Mouse (Mus musculus): ENCODE data around the gene Ncs1. TPM values are rescaled to one million over a fixed set of nuclear protein-coding genes. Genes with fewer than 3 reads are reported as not detected.

Ncs1 gene
- total RNA-seq, 2 experiments from 2014 or later, result 236 to 243 TPM

DNA sequence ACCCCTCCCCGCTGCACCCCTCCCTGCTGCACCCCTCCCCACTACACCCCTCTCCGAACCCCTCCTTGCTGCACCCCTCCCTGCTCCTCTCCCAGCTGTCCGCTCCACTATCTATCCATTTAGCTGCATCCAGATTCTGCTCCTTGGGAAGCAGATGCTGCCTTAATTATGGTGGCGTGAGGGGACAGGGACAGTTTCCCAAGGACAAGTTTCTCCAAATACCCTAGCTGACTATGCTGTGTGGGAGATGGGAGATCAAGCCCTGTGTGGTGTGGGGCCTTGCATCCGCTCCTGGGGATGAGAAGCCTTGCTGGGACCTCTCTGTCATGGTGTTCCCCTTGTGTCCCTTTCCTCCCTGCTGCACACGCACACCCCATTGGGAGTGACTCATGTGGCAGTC, 29.4 kb downstream of the Ncs1 start:
- no peak for DNase-seq (ENCODE audit: low spot score in 2 of 2)

DNA sequence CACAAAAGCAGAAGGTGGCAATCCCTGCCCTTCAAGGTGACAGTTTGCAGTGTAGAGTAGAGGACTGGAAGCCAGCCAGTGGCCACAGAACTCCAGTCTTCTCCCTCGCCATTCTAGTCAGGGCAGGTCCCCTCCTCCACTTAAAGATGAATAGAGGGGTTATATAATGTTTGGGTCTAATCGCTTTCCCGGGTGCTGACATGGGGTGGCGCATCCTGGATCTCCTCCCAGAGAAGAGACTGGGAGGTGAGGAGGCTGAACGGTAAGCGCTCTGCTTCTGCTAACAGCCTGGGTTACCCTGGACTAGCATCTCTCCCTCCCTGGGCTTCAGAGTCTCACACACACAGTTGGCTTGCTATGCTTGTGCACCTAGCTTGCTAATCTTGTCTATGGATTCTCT, 32.2 kb downstream of the Ncs1 start:
- DNase-seq (ENCODE audit: low spot score in 2 of 2), result peak in 1 of 2 experiments; percentile 51

DNA sequence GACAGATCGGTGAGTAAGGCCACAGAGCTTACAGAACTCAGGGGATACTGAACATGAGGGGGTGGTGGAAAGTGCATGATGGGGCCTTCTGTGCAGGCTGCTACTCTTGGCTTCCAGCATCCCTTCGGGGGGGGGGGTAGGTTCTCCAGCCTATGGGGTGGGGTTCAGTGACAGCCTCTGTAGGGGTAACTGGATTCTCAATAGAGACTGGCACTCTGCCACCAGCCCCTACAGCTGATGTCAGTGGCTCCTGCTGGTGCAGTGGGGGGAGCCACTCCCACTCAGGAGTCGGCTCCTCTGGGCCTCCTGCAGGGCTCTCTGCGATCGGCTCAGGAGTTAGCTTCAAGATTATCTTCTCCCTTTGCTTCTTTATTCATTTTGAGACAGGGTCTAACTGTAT, 32.9 kb downstream of the Ncs1 start:
- no peak for DNase-seq (ENCODE audit: low spot score in 2 of 2)

DNA sequence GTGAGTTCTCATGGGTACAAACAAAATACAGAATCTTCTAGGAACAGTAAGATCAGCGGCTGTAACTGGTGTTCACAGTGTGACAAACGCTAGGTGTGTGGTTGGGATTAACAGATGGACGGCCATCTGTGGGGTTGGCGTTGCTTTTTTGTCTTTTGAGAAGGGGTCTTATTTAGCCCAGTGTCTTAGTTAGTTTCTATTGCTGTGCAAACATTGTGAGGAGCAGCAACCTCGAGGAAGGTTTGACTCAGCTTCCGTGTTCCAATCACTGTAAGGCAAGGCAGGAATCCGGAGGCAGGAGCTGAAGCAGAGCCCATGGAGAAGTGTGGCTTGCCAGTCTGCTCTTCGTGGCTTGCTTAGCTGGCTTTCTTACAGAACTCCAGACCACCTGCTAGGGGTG, 35.5 kb downstream of the Ncs1 start:
- DNase-seq (ENCODE audit: low spot score in 2 of 2), result peak in 1 of 2 experiments; percentile 36

DNA sequence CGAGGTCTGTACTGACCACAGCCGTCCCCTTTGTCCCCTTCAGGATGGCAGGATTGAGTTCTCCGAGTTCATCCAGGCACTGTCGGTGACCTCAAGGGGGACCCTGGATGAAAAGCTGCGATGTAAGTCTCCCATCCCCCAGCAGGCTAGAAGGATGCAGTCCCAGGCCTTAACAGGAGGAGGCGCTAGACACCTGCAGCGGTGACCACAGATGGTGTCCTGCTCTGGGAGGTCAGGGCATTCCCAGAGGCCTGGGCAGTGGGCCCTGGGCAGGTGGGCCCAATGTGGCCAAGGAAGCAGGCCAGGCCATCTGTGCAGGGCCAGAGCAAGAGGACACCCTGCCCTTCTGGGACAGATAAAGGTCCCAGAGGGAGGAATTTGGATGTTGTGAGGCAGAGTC, 36.6 kb downstream of the Ncs1 start:
- DNase-seq (ENCODE audit: low spot score in 2 of 2), result no peak

DNA sequence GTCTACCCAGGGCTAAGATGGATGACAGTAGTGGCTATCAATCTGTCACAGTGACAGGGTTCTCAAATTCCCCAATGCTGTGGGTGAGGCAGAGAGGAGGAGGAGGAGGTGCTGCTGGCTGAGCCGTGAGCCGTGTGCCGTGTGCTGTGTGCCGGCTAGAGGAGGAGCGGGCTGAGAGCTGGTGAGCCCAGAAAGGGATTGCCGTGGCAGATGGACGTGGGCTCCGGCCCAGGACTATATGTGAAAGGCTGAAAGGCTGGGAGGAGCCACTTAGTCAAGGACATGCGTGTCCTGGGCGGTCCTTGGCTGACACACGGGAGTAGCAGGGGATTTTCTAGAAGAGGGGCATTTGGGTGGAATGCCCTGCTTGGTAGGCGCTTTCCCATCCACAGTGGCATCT, 37.3 kb downstream of the Ncs1 start:
- DNase-seq (ENCODE audit: low spot score in 2 of 2), result peak; percentile 42 to 54

DNA sequence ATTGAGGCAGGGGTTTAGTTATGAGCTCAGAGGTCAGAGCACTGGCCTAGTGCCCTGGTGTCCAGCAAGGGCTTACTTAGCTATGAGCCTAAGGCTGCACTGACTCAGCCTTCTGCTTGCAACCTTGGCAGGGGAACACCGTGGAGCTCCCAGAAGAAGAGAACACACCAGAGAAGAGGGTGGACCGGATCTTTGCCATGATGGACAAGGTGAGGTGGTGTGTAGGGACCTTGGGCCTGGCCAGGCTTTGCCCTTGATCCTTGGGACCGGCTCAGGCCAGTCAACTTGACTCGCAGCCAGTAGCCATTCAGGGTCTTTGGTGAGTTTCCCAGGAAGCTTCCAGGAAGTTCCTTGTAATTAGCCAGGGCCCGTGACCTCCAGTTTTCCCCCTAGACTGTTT, 38.9 kb downstream of the Ncs1 start:
- DNase-seq (ENCODE audit: low spot score in 2 of 2), result no peak

DNA sequence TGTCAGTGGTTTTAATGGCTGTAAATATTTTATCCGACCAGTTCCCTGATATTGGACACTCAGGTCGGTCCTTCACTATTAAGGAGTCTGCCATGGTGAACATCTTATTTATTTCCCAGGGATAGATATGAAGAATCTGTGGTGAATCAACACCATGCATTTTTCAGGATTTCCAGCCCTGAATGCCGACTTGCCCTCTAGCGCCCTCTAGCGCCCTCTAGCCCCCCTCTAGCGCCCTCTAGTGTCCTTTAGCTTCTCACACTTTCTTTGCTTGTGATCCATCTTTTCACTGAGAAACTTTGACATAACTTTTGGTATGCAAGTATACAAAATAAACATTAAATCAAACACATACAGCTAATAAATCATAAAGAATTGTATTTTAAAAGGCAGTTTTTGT, 45.8 kb downstream of the Ncs1 start:
- DNase-seq (ENCODE audit: low spot score in 2 of 2), result peak; percentile 66 to 67

DNA sequence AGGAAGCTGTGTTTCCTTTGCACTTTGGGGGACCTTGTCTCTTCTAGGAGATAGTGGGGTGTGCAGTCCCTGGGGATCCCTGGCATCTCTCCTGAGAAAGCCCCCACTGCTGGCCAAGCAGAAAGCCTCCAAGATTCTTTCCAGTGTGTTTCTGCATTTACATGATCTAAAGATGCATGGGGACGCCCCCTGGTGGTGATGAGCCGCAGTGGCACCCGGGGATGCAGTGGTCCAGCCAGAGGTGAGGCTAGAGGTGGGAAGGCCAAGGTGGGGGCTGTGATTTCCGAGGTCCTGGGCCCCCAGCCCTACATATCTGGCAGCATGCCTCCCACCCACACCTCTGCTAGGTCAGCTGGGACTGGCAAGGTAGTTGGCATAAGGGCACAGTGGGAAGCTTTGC, 49.4 kb downstream of the Ncs1 start:
- peak; percentile 76 to 85 for DNase-seq (ENCODE audit: low spot score in 2 of 2)

DNA sequence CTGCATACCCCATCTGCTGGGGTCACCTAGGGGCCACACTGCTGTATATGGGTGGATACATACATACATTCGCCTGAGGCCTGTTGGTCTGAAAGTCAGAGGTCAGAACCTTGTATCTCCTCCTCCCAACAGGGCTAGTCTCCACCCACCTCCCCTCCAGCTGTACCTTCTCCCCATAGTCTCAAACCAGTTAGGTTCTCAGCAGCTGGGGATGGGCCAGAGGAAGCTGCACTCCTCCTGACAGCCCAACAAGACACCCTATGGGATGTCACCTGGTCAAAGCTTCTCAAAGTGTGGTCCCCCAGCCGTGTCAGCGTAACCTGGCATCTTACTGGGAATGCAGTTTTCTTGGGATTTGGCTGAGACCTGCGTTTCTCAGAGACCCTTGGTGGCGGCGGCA, 50.8 kb downstream of the Ncs1 start:
- DNase-seq (ENCODE audit: low spot score in 2 of 2), result no peak

DNA sequence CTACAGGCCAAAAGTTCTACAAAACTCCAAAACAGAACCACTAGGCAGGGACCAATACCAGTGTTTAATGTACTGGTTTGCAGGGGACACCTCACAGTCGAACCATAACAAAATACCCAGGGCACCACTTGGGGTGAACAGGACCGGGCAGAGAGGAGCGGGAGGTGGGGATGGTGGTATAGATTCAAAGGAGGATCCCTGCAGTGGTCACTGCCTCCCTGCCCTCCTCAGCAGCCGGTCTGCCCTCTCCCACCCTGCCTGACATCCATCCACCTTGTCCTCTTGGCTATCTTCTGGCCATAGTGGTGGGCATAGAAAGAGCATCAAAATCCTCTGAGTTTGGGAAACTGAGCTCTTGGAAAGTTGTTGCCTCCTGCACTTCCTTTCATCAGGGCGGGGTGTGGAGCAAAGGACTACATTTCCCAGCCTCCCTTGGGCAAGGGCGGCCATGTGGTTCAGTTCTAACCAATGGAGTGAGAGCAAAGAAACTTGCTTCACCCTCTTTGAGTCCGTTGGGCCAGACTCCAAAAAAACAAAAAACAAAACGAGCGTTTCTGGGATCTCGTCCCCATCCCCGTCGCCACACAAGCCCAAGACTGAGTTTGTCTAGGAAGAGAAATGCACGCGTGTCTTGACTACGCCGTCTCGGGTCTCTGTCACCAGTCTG, 52.1 kb downstream of the Ncs1 start:
- peak; percentile 43 to 60 for DNase-seq (ENCODE audit: low spot score in 2 of 2)

DNA sequence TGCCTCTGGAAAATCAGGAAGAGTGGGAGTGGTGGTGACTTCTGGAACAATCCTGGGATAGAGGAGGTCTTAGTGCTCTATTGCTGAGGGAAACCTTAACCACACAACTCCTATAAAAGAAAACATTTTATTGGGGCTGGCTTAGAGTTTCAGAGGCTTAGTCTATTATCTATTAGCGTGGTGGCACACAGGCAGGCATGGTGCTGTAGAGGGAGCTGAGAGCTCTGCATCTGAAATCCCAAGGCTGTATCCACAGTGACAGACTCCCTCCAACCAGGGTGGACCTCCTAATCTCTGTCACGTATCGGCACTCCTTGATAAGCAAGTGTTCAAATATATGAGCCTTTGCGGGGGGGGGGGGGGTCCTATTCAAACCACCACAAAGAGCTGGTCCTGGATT, 53.2 kb downstream of the Ncs1 start:
- DNase-seq (ENCODE audit: low spot score in 2 of 2), result no peak

DNA sequence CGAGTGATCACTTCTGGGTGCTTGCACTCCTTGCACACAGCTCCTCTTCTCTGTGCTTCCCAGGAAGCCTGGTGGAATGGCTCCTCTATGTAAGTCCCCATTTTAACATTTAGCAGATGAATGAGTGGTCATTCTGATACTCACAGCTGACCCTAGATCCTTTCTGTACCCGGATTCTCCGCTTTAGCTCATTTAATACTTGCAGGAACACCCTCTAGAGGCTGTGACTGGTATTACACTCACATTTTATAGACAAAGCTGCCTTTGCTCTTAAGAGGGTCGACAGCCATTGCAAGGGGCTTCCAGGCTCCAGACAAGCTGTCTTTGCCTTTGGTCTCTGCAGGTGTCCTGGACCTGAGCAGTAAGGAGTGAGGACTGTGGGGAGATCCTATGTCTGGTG, 53.6 kb downstream of the Ncs1 start:
- no peak for DNase-seq (ENCODE audit: low spot score in 2 of 2)

DNA sequence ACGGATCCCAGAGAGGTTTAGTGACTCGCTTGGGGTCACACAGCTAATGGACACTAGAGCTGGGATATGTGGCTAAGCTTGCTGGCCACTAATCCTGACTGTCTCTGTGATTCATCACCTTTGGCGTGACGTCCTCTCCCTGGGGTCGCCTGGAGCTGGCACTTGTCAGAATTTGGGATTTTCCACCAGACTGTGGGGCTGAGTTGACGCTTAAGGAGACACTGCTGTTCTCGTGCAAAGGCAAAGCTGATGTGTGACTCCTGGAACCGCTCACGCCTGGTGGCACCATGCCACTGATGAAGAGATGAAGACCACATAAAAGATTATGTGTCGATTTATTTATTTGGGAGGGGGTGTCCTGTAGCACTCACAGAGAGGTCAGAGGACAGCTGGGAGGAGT, 54.4 kb downstream of the Ncs1 start:
- DNase-seq (ENCODE audit: low spot score in 2 of 2), result no peak

DNA sequence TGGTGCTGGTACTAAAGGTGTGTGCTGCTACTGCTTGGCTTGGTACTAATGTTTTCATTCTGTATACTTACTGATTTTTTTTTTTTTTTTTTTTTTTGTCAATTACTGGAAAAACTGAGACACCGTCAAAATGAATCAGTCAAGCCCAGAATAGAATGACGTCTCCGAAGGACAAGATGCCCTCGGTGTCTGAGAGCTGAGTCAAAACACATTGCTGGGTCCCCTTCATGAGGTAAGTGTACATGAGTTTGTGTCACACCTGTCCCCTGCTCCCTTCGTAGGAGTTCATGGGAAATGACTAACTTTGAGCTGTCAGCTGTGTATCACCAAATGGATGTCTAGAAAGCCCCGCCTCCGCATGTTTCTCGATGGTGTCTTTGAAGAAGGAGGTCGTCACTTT, 57.6 kb downstream of the Ncs1 start:
- no peak for DNase-seq (ENCODE audit: low spot score in 2 of 2)

DNA sequence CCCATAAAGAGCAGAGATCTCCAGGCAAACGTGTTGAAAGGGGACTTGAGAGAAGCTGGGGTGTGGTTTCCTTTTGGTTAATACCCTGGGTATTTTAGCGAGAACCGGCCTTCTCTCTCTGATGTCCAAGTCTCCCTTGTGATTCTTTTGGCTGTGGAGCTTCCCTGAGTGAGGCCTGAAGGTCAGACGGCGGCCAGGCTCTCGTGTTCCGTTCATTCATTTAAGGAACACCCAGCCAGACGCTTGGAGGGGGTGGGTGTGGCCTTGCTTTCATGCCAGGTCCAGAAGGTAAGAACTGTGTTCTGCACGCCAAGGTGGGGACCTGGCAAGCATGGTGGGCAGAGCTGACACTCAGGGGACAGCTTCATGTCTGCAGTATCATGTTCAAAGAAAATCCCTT, 58.6 kb downstream of the Ncs1 start:
- no peak for DNase-seq (ENCODE audit: low spot score in 2 of 2)

DNA sequence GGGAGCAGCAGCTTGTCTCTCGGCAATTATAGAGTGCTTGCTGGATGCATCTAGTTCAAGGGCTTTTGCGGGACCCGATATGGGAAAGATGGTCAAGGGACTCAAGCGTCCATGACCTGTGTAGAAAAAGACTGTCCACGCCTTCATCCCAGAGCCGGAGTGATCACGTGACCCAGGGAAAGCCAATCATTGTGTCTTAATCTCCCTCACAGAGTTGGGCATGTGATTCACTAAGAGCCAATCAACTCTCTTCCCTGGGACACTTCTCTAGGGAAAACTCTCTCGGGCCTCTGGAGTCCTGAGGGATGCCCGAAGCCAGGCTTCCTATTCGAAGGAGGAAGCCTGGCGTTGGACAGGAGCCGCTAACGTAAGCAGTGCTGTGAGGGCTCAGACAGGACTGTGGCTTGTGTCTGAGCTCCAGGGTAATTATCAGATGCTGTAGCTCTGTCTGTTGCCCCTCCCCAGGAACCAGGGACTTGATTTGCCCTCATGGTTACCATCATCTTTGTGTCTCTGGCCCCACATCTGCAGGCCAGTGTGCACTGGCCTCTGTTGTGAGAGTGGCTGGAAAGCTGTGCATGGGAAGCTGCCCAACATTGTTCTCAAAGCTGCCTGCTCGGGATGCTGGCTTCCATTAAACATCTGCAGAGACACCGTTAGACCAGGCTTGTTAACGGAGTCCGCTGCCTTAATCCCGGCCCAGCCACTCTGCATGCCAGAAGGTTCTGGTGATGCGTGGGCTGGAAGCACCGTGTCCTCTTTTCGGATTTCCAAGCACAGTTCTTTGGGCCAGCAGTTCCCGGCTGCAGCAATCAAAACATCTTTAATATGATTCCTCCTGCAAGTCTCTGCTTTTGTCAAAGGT, 59.4 kb downstream of the Ncs1 start:
- DNase-seq (ENCODE audit: low spot score in 2 of 2), result no peak

DNA sequence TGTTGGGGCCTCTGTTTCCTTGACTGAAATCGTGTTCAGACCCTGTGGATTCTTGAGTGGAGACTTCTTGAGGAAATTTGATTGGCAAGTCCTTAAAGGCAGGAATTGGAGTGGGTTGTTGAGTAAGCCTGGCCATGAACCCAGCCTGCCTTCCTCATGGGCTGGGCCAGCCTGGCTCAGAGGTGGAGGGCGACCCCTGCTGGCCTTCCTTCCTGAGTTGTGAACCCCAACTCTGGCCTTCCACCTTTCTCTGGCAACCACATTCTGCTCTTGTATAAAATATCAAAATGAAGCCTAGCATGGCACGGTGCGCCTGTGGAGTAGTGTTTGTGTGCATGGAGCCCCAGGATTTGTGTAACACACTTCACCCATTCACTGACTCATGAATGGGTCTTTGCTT, 60.1 kb downstream of the Ncs1 start:
- DNase-seq (ENCODE audit: low spot score in 2 of 2), result peak in 1 of 2 experiments; percentile 42

DNA sequence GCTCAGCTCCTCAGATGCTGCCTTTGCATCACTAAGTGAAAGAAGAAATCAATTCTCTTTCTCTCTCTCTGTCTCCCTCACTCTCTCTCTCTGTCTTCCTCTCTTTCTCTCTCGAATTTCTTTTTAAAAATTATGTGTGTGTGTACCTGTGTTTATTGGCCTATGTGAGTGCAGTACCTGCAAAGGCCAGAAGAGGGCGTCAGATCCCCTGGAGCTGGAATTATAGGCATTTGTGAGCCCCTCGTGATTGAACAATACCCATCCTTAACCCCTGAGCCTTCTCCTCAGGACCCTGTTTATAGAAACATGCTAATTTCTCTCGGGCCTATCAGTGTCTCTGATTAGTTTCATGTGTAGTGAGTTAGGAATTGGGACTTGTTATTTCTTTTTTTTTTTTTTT, 62.6 kb downstream of the Ncs1 start:
- DNase-seq (ENCODE audit: low spot score in 2 of 2), result no peak

DNA sequence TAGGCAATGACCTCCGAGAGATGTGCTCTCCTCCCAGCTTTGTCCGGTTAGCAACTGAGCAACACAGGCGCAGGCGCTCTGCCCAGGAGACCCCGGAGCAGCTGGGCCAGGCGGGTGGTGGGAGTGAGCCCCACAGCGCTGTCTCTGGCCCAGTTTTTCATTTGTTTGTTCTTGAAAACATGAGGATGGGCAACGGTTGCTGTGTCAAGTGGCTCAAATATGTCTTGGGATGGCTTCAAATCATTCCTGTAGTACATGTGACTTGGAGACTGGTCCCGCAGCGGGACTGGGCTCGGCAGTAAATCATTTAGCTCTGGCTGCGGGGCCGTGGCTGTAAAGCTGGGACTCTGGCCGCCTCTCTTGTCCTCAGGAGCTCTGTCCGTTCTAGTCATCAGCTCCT, 63.9 kb downstream of the Ncs1 start:
- DNase-seq (ENCODE audit: low spot score in 2 of 2), result no peak

DNA sequence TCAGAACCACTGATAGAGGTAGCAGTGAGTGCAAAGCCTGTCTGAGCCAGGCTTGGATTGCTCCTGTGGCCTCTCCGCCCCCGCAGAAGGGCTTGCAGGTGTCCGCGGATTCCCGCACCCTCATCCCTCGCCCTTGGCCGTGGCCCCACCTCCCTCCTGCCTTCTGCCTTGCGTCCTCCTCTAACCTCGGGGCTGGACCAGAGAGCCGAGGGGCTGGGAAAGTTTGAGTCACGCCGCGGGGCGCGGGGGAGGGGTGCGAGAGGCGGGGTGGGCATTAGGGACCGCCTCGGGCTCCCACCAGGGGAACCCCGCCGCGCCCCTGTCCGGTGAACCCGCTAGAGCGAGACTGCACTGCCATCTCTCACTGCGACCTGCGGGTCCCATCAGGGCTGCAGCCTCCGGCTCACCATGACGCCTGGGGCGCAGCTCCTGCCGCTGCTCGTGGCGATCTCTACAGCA, 68.4 kb downstream of the Ncs1 start, which contains the start of gene Hmcn2:
Gene Hmcn2, plus strand, starts transcription at position 409 of the 459 bp plus-strand sequence.
- DNase-seq (ENCODE audit: low spot score in 2 of 2), result no peak

DNA sequence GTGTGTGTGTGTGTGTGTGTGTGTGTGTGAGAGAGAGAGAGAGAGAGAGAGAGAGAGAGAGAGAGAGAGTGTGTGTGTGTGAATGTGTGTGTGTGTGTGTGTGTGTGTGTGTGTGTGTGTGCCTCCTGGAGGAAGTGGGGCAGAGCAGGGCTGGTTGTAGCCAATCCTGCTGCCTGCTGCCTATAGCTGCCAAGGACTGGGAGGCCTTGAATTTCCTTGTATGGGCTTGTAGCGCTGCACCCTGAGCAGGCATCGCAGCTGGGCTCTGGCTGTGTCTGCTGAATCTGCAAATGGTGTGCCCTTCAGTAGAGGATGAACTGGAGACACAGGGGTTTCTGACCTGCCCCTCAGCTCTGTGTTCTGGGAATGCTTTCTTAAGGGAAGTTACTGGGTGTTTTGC, 72.5 kb downstream of the Ncs1 start:
- no peak for DNase-seq (ENCODE audit: low spot score in 2 of 2)

DNA sequence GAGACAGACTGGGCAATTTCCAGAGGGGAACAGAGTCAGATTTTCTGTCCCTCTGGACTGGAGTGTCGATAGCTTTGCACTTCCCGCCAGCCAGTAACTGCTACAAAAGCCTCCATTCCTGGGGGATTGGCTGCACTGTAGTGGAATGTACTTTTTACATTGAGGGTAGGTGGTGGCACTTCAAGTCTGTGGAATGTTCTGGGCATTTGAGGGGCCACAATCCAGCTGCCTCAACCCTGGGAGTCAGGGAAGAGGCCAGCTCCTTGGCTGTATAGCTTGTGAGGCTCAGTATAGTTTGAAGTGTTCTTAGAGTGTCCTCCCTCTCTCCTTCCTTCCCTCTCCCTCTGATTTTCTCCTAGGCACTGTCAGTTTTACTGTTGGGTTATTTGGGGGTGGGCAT, 73.6 kb downstream of the Ncs1 start:
- no peak for DNase-seq (ENCODE audit: low spot score in 2 of 2)
